Mouse (Mus musculus) lung, embryonic 14.5 days (tissue): Measurements from ENCODE around the gene Phf5a. TPM values are rescaled to one million over a fixed set of nuclear protein-coding genes. Genes with fewer than 3 reads are reported as not detected.

Source experiments
- ATAC-seq: fragments of 200-750 bp; cut with Nextera tagmentation; 2 replicates; pipeline ENCODE4 v1.8.0; 2017; ENCODE audit warnings: mild to moderate bottlenecking, moderate TSS enrichment, moderate library complexity; ENCODE audit not compliant: insufficient read depth
- DNase-seq: peaks from one replicate; pipeline ENCODE4 v3.0.0-alpha.2; 2015
- H3K27ac ChIP-seq: fragments of 300-500 bp; sonication (generic); 2 replicates; pipeline ENCODE4 v1.5.1; 2014; ENCODE audit warnings: low read depth, mild to moderate bottlenecking, moderate library complexity
- H3K27me3 ChIP-seq: fragments of 300-500 bp; sonication (generic); 2 replicates; pipeline ENCODE4 v1.6.1; 2014; ENCODE audit warnings: low read length, control low read depth; ENCODE audit not compliant: insufficient read depth
- H3K36me3 ChIP-seq: fragments of 300-500 bp; sonication (generic); 2 replicates; pipeline ENCODE4 v1.6.1; 2014; ENCODE audit warnings: control low read depth; ENCODE audit not compliant: insufficient read depth
- H3K4me1 ChIP-seq: fragments of 300-500 bp; sonication (generic); 2 replicates; pipeline ENCODE4 v1.6.1; 2014; ENCODE audit warnings: antibody characterized with exemption, control low read depth; ENCODE audit not compliant: insufficient read depth
- H3K4me2 ChIP-seq: fragments of 300-500 bp; sonication (generic); 2 replicates; pipeline ENCODE4 v1.6.1; 2014; ENCODE audit warnings: mild to moderate bottlenecking
- H3K4me3 ChIP-seq: fragments of 300-500 bp; sonication (generic); 2 replicates; pipeline ENCODE4 v1.5.1; 2014; ENCODE audit warnings: low read depth, low read length
- H3K9ac ChIP-seq: fragments of 300-500 bp; sonication (generic); 2 replicates; pipeline ENCODE4 v1.6.1; 2014
- H3K9me3 ChIP-seq: fragments of 300-500 bp; sonication (generic); 2 replicates; pipeline ENCODE4 v1.6.1; 2016; ENCODE audit warnings: low read depth, low read length, control low read depth
- CTCF ChIP-seq: IDR thresholded peaks from 2 replicates; pipeline ENCODE4 v1.5.1; 2016; ENCODE audit warnings: antibody characterized with exemption, low read depth
- WGBS: fragments of 180-500 bp; shearing (Covaris S2); extraction: QIAGEN DNeasy Blood & Tissue Kit; methylation state at CpG from one replicate; pipeline ENCODE4 v1.1.7; 2014; 5-methylcytosine and 5-hydroxymethylcytosine counted together
- polyA plus RNA-seq: library from polyadenylated mRNA; unstranded; fragments of >200 nt; fragmentation: Nextera tagmentation; extraction: Ambion mirVana; gene quantifications from 2 replicates; pipeline ENCODE4 v1.2.1, GENCODE M21; 2014

The Phf5a gene
- polyA plus RNA-seq, 1 experiment from 2014 or later = 220 TPM

GRCm38 (mm10) chr15:81822631-81823030, 49.1 kb downstream of the Phf5a start:
- H3K4me3 ChIP-seq = no peak overlapping the region
- no peak for DNase-seq
- H3K4me2 ChIP-seq = no peak overlapping the region
- WGBS = 70% methylated on average over 3 of the region's 3 CpGs
- no peak for TF ChIP-seq CTCF
- H3K36me3 ChIP-seq = peaks cover 76% of the 10 kb centered on the region
- no peak overlapping the region for H3K27ac ChIP-seq
- no peaks in the 10 kb centered on the region for H3K4me1 ChIP-seq
- no peak for ATAC-seq
- no peak overlapping the region for H3K9ac ChIP-seq
- H3K27me3 ChIP-seq = no peaks in the 10 kb centered on the region
- H3K9me3 ChIP-seq = no peaks in the 10 kb centered on the region

- Histone ChIP-seq H3K4me2 (no peak overlapping the region), H3K36me3 (peaks cover 68% of the 10 kb centered on the region), H3K4me3 (no peak overlapping the region), H3K9ac (no peak overlapping the region), H3K9me3 (no peaks in the 10 kb centered on the region), H3K27ac (no peak overlapping the region), H3K27me3 (no peaks in the 10 kb centered on the region), H3K4me1 (no peaks in the 10 kb centered on the region)
- no peak for DNase-seq
- WGBS = 83% methylated on average over 3 of the region's 3 CpGs
- no peak for TF ChIP-seq CTCF
- ATAC-seq = no peak
Measured at GRCm38 (mm10) chr15:81818404-81818803, 53.3 kb downstream of the Phf5a start.

GRCm38 (mm10) chr15:81814716-81815370, 56.9 kb downstream of the Phf5a start:
- Histone ChIP-seq H3K4me2 (no peak overlapping the region), H3K36me3 (peaks cover 41% of the 10 kb centered on the region), H3K9ac (no peak overlapping the region), H3K9me3 (no peaks in the 10 kb centered on the region), H3K4me1 (peaks cover 3% of the 10 kb centered on the region), H3K27me3 (no peaks in the 10 kb centered on the region), H3K27ac (no peak overlapping the region), H3K4me3 (no peak overlapping the region)
- WGBS = 82% methylated on average over 12 of the region's 12 CpGs
- no peak for DNase-seq
- no peak for ATAC-seq
- no peak for TF ChIP-seq CTCF

Other genes with a start within 250 kb of the Phf5a start
- gene L3mbtl2, start 208.0 kb downstream of the Phf5a start, polyA plus RNA-seq = 25.8 and 26.7 TPM in 2 replicates
- gene Chadl, start 174.6 kb downstream of the Phf5a start, polyA plus RNA-seq = 4.6 and 4.7 TPM in 2 replicates
- gene Zc3h7b, start 126.9 kb downstream of the Phf5a start, polyA plus RNA-seq = 45.6 and 46.1 TPM in 2 replicates
- 101 and 107 TPM in 2 replicates for gene Rangap1, start 126.4 kb downstream of the Phf5a start, polyA plus RNA-seq
- 23.5 and 23.8 TPM in 2 replicates for gene Tef, start 69.5 kb downstream of the Phf5a start, polyA plus RNA-seq
- gene Tob2, start 13.1 kb downstream of the Phf5a start, polyA plus RNA-seq = 23.3 and 24.2 TPM in 2 replicates
- gene Aco2, start 398 bp upstream of the Phf5a start, polyA plus RNA-seq = 149 and 152 TPM in 2 replicates
- 74.4 and 89.5 TPM in 2 replicates for gene Polr3h, start 54.3 kb upstream of the Phf5a start, polyA plus RNA-seq
- gene Csdc2, start 64.8 kb upstream of the Phf5a start, polyA plus RNA-seq = 10.1 and 11.8 TPM in 2 replicates
- gene Pmm1, start 89.0 kb upstream of the Phf5a start, polyA plus RNA-seq = 39.0 and 39.6 TPM in 2 replicates
- not detected in 2 replicates for gene 1700029P11Rik, start 108.6 kb upstream of the Phf5a start, polyA plus RNA-seq
- gene Xrcc6, start 115.9 kb upstream of the Phf5a start, polyA plus RNA-seq = 92.5 and 93.1 TPM in 2 replicates
- 23.0 and 26.8 TPM in 2 replicates for gene Desi1, start 162.0 kb upstream of the Phf5a start, polyA plus RNA-seq
- 334 and 340 TPM in 2 replicates for gene Snu13, start 175.7 kb upstream of the Phf5a start, polyA plus RNA-seq
- not detected in 2 replicates for gene 4930407I10Rik, start 187.2 kb upstream of the Phf5a start, polyA plus RNA-seq
- not detected in 2 replicates for gene Mei1, start 198.1 kb upstream of the Phf5a start, polyA plus RNA-seq